Mouse (Mus musculus): ENCODE data around the gene Cog5. TPM values are rescaled to one million over a fixed set of nuclear protein-coding genes. Genes with fewer than 3 reads are reported as not detected.

Cog5 gene
- polyA plus RNA-seq, 1 experiment from 2014 or later = 36.0 TPM

GRCm38 (mm10) chr12:31964074-31964473 lies 309.4 kb downstream of the Cog5 start:
- Histone ChIP-seq H3K9me3 (no peaks in the 10 kb centered on the region), H3K27ac (no peak overlapping the region), H3K4me1 (no peaks in the 10 kb centered on the region), H3K4me3 (no peak overlapping the region), H3K9ac (no peak overlapping the region), H3K27me3 (replicated peaks) (no peaks in the 10 kb centered on the region), H3K4me2 (replicated peaks) (no peak overlapping the region), H3K36me3 (peaks cover 8% of the 10 kb centered on the region; the same call in 1 of the 2 replicates)
- WGBS = 78% methylated on average over 6 of the region's 6 CpGs
- no peak for ATAC-seq (ENCODE audit: low FRiP score, low read depth)

GRCm38 (mm10) chr12:31965517-31966212 lies 311.0 kb downstream of the Cog5 start:
- 90% methylated on average over 12 of the region's 12 CpGs for WGBS
- Histone ChIP-seq H3K9me3 (no peaks in the 10 kb centered on the region), H3K36me3 (peaks cover 8% of the 10 kb centered on the region), H3K27me3 (replicated peaks) (no peaks in the 10 kb centered on the region), H3K4me3 (no peak overlapping the region), H3K27ac (no peak overlapping the region), H3K4me2 (replicated peaks) (no peak overlapping the region), H3K9ac (no peak overlapping the region), H3K4me1 (no peaks in the 10 kb centered on the region)
- no peak for ATAC-seq (ENCODE audit: low FRiP score, low read depth)

- Histone ChIP-seq H3K9ac (no peak overlapping the region), H3K4me1 (no peaks in the 10 kb centered on the region), H3K27me3 (replicated peaks) (no peaks in the 10 kb centered on the region), H3K4me2 (replicated peaks) (no peak overlapping the region), H3K4me3 (no peak overlapping the region), H3K27ac (no peak overlapping the region), H3K9me3 (no peaks in the 10 kb centered on the region), H3K36me3 (peaks cover 8% of the 10 kb centered on the region)
- WGBS = 91% methylated on average over 4 of the region's 4 CpGs
- ATAC-seq (ENCODE audit: low FRiP score, low read depth) = no peak
These were observed 311.7 kb downstream of the Cog5 start for GRCm38 (mm10) chr12:31966405-31966804.

- Histone ChIP-seq H3K27ac (no peak overlapping the region), H3K9me3 (no peaks in the 10 kb centered on the region), H3K9ac (no peak overlapping the region), H3K36me3 (peaks cover 8% of the 10 kb centered on the region), H3K4me2 (replicated peaks) (no peak overlapping the region), H3K4me1 (no peaks in the 10 kb centered on the region), H3K4me3 (no peak overlapping the region), H3K27me3 (replicated peaks) (no peaks in the 10 kb centered on the region)
- WGBS = 4% methylated on average over 2 of the region's 2 CpGs
- peak; percentile 54; the same call in 1 of the 2 replicates for ATAC-seq (ENCODE audit: low FRiP score, low read depth)
These were observed 312.9 kb downstream of the Cog5 start for GRCm38 (mm10) chr12:31967536-31967935.

GRCm38 (mm10) chr12:31969111-31969510 lies 314.4 kb downstream of the Cog5 start:
- Histone ChIP-seq H3K27me3 (replicated peaks) (no peaks in the 10 kb centered on the region), H3K9me3 (no peaks in the 10 kb centered on the region), H3K9ac (no peak overlapping the region), H3K36me3 (peaks cover 3% of the 10 kb centered on the region), H3K27ac (no peak overlapping the region), H3K4me3 (no peak overlapping the region), H3K4me2 (replicated peaks) (no peak overlapping the region), H3K4me1 (0 out of 2 replicates have a peak, but pooled peaks cover 4% of the 10 kb centered on the region)
- no peak for ATAC-seq (ENCODE audit: low FRiP score, low read depth)
- 13% methylated on average over 1 of the region's 1 CpGs for WGBS

GRCm38 (mm10) chr12:31971547-31971946 lies 316.9 kb downstream of the Cog5 start:
- no peak for ATAC-seq (ENCODE audit: low FRiP score, low read depth)
- H3K36me3 ChIP-seq = no peaks in the 10 kb centered on the region; the same call in 1 of the 2 replicates
- WGBS = 84% methylated on average over 8 of the region's 8 CpGs
- H3K4me2 ChIP-seq (replicated peaks) = no peak overlapping the region
- no peak overlapping the region for H3K4me3 ChIP-seq
- no peaks in the 10 kb centered on the region for H3K9me3 ChIP-seq
- no peaks in the 10 kb centered on the region for H3K27me3 ChIP-seq (replicated peaks)
- H3K9ac ChIP-seq = no peak overlapping the region
- H3K4me1 ChIP-seq = 0 out of 2 replicates have a peak, but pooled peaks cover 4% of the 10 kb centered on the region
- H3K27ac ChIP-seq = no peak overlapping the region

- peak; percentile 86 for ATAC-seq (ENCODE audit: low FRiP score, low read depth)
- Histone ChIP-seq H3K27me3 (replicated peaks) (no peaks in the 10 kb centered on the region), H3K27ac (no peak overlapping the region), H3K4me1 (0 out of 2 replicates have a peak, but pooled peaks cover 4% of the 10 kb centered on the region), H3K4me3 (no peak overlapping the region), H3K4me2 (replicated peaks) (no peak overlapping the region), H3K9me3 (no peaks in the 10 kb centered on the region), H3K9ac (no peak overlapping the region), H3K36me3 (no peaks in the 10 kb centered on the region; the same call in 1 of the 2 replicates)
- 61% methylated on average over 13 of the region's 13 CpGs for WGBS
These were observed 319.0 kb downstream of the Cog5 start for GRCm38 (mm10) chr12:31973473-31974172.

- no peaks in the 10 kb centered on the region for H3K27me3 ChIP-seq (replicated peaks)
- 53% methylated on average over 7 of the region's 7 CpGs for WGBS
- H3K4me2 ChIP-seq (replicated peaks) = no peak overlapping the region
- no peaks in the 10 kb centered on the region for H3K36me3 ChIP-seq
- H3K9ac ChIP-seq = no peak overlapping the region
- no peaks in the 10 kb centered on the region for H3K9me3 ChIP-seq
- H3K27ac ChIP-seq = no peak overlapping the region
- no peak for ATAC-seq (ENCODE audit: low FRiP score, low read depth)
- 0 out of 2 replicates have a peak, but pooled peaks cover 4% of the 10 kb centered on the region for H3K4me1 ChIP-seq
- no peak overlapping the region for H3K4me3 ChIP-seq
These were observed 321.9 kb downstream of the Cog5 start for GRCm38 (mm10) chr12:31976544-31976943.

- 66% methylated on average over 12 of the region's 12 CpGs for WGBS
- ATAC-seq (ENCODE audit: low FRiP score, low read depth) = no peak
- H3K36me3 ChIP-seq = no peaks in the 10 kb centered on the region
These were observed 323.0 kb downstream of the Cog5 start for GRCm38 (mm10) chr12:31977613-31978195.

GRCm38 (mm10) chr12:31983238-31983637 lies 328.6 kb downstream of the Cog5 start:
- no peak overlapping the region for H3K9ac ChIP-seq
- no peaks in the 10 kb centered on the region for H3K27me3 ChIP-seq (replicated peaks)
- H3K36me3 ChIP-seq = no peaks in the 10 kb centered on the region
- WGBS = 66% methylated on average over 7 of the region's 7 CpGs
- H3K4me3 ChIP-seq = no peak overlapping the region
- H3K4me1 ChIP-seq = no peaks in the 10 kb centered on the region
- no peak for ATAC-seq (ENCODE audit: low FRiP score, low read depth)
- no peak overlapping the region for H3K4me2 ChIP-seq (replicated peaks)
- H3K9me3 ChIP-seq = no peaks in the 10 kb centered on the region
- no peak overlapping the region for H3K27ac ChIP-seq

More at GRCm38 (mm10) chr12:31977613-31978195, 323.0 kb downstream of the Cog5 start:
- Histone ChIP-seq H3K9me3 (no peaks in the 10 kb centered on the region), H3K27me3 (replicated peaks) (no peaks in the 10 kb centered on the region), H3K27ac (no peak overlapping the region), H3K4me1 (0 out of 2 replicates have a peak, but pooled peaks cover 4% of the 10 kb centered on the region), H3K4me3 (no peak overlapping the region), H3K4me2 (replicated peaks) (no peak overlapping the region), H3K9ac (no peak overlapping the region)

- ATAC-seq (ENCODE audit: low FRiP score, low read depth) = no peak
- Histone ChIP-seq H3K4me1 (no peaks in the 10 kb centered on the region), H3K9me3 (no peaks in the 10 kb centered on the region), H3K4me2 (replicated peaks) (no peak overlapping the region), H3K9ac (no peak overlapping the region), H3K27me3 (replicated peaks) (no peaks in the 10 kb centered on the region), H3K27ac (no peak overlapping the region), H3K4me3 (no peak overlapping the region), H3K36me3 (no peaks in the 10 kb centered on the region)
- 76% methylated on average over 6 of the region's 6 CpGs for WGBS
These were observed 329.1 kb downstream of the Cog5 start for GRCm38 (mm10) chr12:31983769-31984168.

- Histone ChIP-seq H3K27me3 (replicated peaks) (no peaks in the 10 kb centered on the region), H3K4me1 (no peaks in the 10 kb centered on the region), H3K9ac (no peak overlapping the region), H3K36me3 (no peaks in the 10 kb centered on the region), H3K4me2 (replicated peaks) (no peak overlapping the region), H3K4me3 (no peak overlapping the region), H3K9me3 (no peaks in the 10 kb centered on the region), H3K27ac (no peak overlapping the region)
- ATAC-seq (ENCODE audit: low FRiP score, low read depth) = no peak
- 65% methylated on average over 2 of the region's 2 CpGs for WGBS
These were observed 329.5 kb downstream of the Cog5 start for GRCm38 (mm10) chr12:31984206-31984605.
